Mouse (Mus musculus) Patski (cell line): ENCODE data around the gene Adamts17. TPM values are rescaled to one million over a fixed set of nuclear protein-coding genes. Genes with fewer than 3 reads are reported as not detected.

ENCODE experiments used
- ATAC-seq: fragments of 100-300 bp; one replicate; pipeline ENCODE4 v1.8.0; 2021
- CTCF ChIA-PET: fragments of 350-600 bp; sonication (Branson Sonifier 250); formaldehyde crosslinking; loops from one replicate; lab custom pipeline; 2022; ENCODE audit warnings: inconsistent platforms; lab: Charles Lee
- POLR2A ChIA-PET: fragments of 350-600 bp; sonication (Branson Sonifier 250); formaldehyde crosslinking; loops from one replicate; lab custom pipeline; 2022; ENCODE audit warnings: antibody characterized with exemption, inconsistent platforms; lab: Charles Lee
- DNase-seq: peaks from one replicate; pipeline ENCODE4 v3.0.0-alpha.2; 2011; ENCODE audit warnings: low read depth, low spot score
- H3K27me3 ChIP-seq: fragments of 371-371 bp; one replicate; pipeline ENCODE4 v1.5.1; 2021
- CTCF ChIP-seq: fragments of 100-300 bp; IDR thresholded peaks from one replicate; pipeline ENCODE4 v1.5.1; 2021
- in situ Hi-C: fragments of 300-500 bp; cut with MboI; formaldehyde crosslinking; loops from 3 replicates; pipeline ENCODE4 v1.11.1; 2018; ENCODE audit warnings: low pct_unique_long_range_greater_than_20kb, mixed read lengths
- polyA plus RNA-seq: library from polyadenylated mRNA; unstranded; gene quantifications from one replicate; pipeline ENCODE4 v1.2.3, GENCODE M21; 2021

The Adamts17 gene
- 0.04 TPM for polyA plus RNA-seq

- H3K27me3 ChIP-seq, result peaks cover 18% of the 10 kb centered on the region
- in situ Hi-C loops, result loop anchor here (5.0 to 25.0 kb wide), 3 partner anchors 127 to 795 kb away; no protein-coding TSS in a partner anchor
- POLR2A ChIA-PET, result no interaction called here
- CTCF ChIA-PET, result interaction anchor here (1.2 to 2.0 kb wide), 5 partner anchors 24 to 134 kb away, joined by 3 to 9 read pairs (median 4); no protein-coding TSS in a partner anchor
- peak; percentile 97 for TF ChIP-seq CTCF
- DNase-seq (peak; percentile 87), ATAC-seq (peak; percentile 96)
Observed at GRCm38 (mm10) chr7:66839463-66840007, at the start of gene Adamts17. TSS of gene Adamts17 (plus strand) at chr7:66839735.

- DNase-seq, result no peak
- in situ Hi-C loops, result no loop called here
- TF ChIP-seq CTCF, result no peak
- ATAC-seq, result no peak
- POLR2A ChIA-PET, result no interaction called here
- CTCF ChIA-PET, result no interaction called here
- no peaks in the 10 kb centered on the region for H3K27me3 ChIP-seq
Observed at GRCm38 (mm10) chr7:66789860-66790748, 49.4 kb upstream of the Adamts17 start.

GRCm38 (mm10) chr7:66791022-66791421 lies 48.5 kb upstream of the Adamts17 start:
- no peak for ATAC-seq
- H3K27me3 ChIP-seq, result no peaks in the 10 kb centered on the region
- in situ Hi-C loops, result no loop called here
- no peak for TF ChIP-seq CTCF
- DNase-seq, result no peak
- ChIA-PET POLR2A (no interaction called here), CTCF (no interaction called here)

GRCm38 (mm10) chr7:66796909-66797308 lies 42.6 kb upstream of the Adamts17 start:
- TF ChIP-seq CTCF, result no peak
- ChIA-PET CTCF (interaction anchor here (1.2 kb wide), 1 partner anchor 9 kb away, joined by 3 read pairs; no protein-coding TSS in a partner anchor), POLR2A (no interaction called here)
- no peak for ATAC-seq
- in situ Hi-C loops, result no loop called here
- H3K27me3 ChIP-seq, result no peaks in the 10 kb centered on the region
- peak; percentile 28 for DNase-seq

DNA sequence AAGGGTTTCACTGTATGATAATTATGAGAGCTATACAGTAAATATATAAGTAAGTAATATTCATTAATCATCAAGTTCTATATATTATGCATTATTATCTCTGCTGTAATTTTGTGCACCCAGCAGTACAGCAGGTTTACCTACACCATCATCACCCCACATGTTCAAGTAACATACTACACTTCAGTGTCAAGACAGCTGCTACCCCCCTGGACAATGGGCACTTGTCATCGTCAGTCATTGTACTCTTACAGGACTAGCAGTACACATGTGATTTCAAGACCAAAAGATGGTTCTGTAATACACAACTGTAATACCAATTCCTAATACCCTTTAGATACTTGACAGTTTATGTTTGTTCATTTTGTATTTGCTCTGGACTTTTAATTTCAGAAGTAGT lies 42.2 kb upstream of the Adamts17 start:
- in situ Hi-C loops, result no loop called here
- TF ChIP-seq CTCF, result no peak
- DNase-seq (no peak), ATAC-seq (no peak)
- POLR2A ChIA-PET, result no interaction called here
- CTCF ChIA-PET, result interaction anchor here (1.2 kb wide), 1 partner anchor 9 kb away, joined by 3 read pairs; no protein-coding TSS in a partner anchor
- H3K27me3 ChIP-seq, result no peaks in the 10 kb centered on the region

GRCm38 (mm10) chr7:66798826-66799225 lies 40.7 kb upstream of the Adamts17 start:
- POLR2A ChIA-PET, result no interaction called here
- TF ChIP-seq CTCF, result no peak
- in situ Hi-C loops, result no loop called here
- H3K27me3 ChIP-seq, result no peaks in the 10 kb centered on the region
- no peak for ATAC-seq
- DNase-seq, result no peak
- CTCF ChIA-PET, result no interaction called here

GRCm38 (mm10) chr7:66800784-66801183 lies 38.8 kb upstream of the Adamts17 start:
- ATAC-seq, result no peak
- CTCF ChIA-PET, result no interaction called here
- TF ChIP-seq CTCF, result no peak
- no peak for DNase-seq
- in situ Hi-C loops, result no loop called here
- POLR2A ChIA-PET, result no interaction called here
- H3K27me3 ChIP-seq, result no peaks in the 10 kb centered on the region

- ChIA-PET POLR2A (no interaction called here), CTCF (no interaction called here)
- H3K27me3 ChIP-seq, result no peaks in the 10 kb centered on the region
- ATAC-seq, result no peak
- DNase-seq, result no peak
- in situ Hi-C loops, result no loop called here
- TF ChIP-seq CTCF, result no peak
Observed at GRCm38 (mm10) chr7:66801785-66802184, 37.8 kb upstream of the Adamts17 start.

- ATAC-seq (no peak), DNase-seq (no peak)
- ChIA-PET POLR2A (no interaction called here), CTCF (no interaction called here)
- no peaks in the 10 kb centered on the region for H3K27me3 ChIP-seq
- in situ Hi-C loops, result no loop called here
- TF ChIP-seq CTCF, result no peak
Observed at GRCm38 (mm10) chr7:66803798-66804197, 35.7 kb upstream of the Adamts17 start.

DNA sequence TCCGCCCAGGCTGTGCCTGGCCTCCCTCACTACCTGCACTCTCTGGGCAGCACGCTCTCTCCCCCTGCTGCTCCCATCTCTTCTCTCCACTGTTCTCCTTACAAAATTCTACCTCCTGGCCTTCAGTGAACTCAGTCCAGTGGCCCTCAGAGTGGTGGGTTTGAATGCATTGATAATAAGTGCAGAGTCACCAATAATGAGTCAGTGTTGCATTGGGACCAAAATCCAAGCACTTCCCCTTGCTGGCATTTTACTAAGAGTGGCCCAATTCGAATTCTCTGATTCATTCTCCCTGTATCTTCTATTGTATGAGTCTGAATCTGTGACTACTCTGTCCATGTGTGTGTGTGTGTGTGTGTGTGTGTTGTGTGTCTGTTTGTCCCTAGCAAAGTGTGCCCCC lies 32.7 kb upstream of the Adamts17 start:
- in situ Hi-C loops, result no loop called here
- ATAC-seq, result no peak
- POLR2A ChIA-PET, result no interaction called here

DNA sequence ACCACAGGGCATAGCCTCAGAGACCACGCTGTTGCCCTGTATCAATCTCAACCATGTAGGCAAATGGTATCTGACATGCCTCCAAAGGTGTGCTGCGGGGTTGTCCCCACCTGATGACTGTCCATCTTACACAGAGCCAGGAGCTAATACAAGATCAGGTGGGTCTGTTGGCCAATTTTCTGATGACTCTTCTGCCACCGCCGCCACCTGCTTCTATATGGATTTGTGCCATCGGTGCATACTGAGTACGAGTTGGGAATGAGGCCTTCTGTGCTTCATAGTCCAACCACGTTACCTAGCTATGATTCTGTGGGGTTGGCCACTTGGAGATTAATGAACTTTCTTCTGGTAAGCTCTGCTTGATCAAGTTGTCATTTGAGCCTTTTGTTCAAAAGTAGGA lies 29.1 kb upstream of the Adamts17 start:
- ChIA-PET CTCF (interaction anchor here (1.0 kb wide), 1 partner anchor 389 kb away, joined by 3 read pairs; no protein-coding TSS in a partner anchor), POLR2A (no interaction called here)
- no peaks in the 10 kb centered on the region for H3K27me3 ChIP-seq
- DNase-seq (no peak), ATAC-seq (no peak)
- in situ Hi-C loops, result no loop called here
- TF ChIP-seq CTCF, result no peak

More for the DNA sequence above, 32.7 kb upstream of the Adamts17 start:
- CTCF ChIA-PET, result no interaction called here
- DNase-seq, result no peak
- no peaks in the 10 kb centered on the region for H3K27me3 ChIP-seq
- TF ChIP-seq CTCF, result no peak
